Mouse (Mus musculus): ENCODE data around the gene Fth1.

Gene Fth1

GRCm38 (mm10) chr19:9980258-9980657 lies at the start of gene Fth1:
TSS of gene Fth1 (plus strand) at chr19:9980598.
- no peak for DNase-seq

- DNase-seq, result peak in 1 of 2 experiments; percentile 25
These were observed 49.2 kb upstream of the Fth1 start for GRCm38 (mm10) chr19:9931167-9931607.

- no peak for DNase-seq
These were observed 46.5 kb upstream of the Fth1 start for GRCm38 (mm10) chr19:9933908-9934307.

- peak; percentile 44 to 57 for DNase-seq
These were observed 43.8 kb upstream of the Fth1 start for GRCm38 (mm10) chr19:9936579-9936978.

GRCm38 (mm10) chr19:9937428-9937827 lies 43.0 kb upstream of the Fth1 start:
- no peak for DNase-seq

GRCm38 (mm10) chr19:9938156-9938823 lies 42.1 kb upstream of the Fth1 start:
- DNase-seq, result peak in 1 of 2 experiments; percentile 37

- peak; percentile 43 to 54 for DNase-seq
These were observed 41.5 kb upstream of the Fth1 start for GRCm38 (mm10) chr19:9938824-9939303.

GRCm38 (mm10) chr19:9939841-9940240 lies 40.6 kb upstream of the Fth1 start:
- DNase-seq, result no peak

- DNase-seq, result no peak
These were observed 39.5 kb upstream of the Fth1 start for GRCm38 (mm10) chr19:9940903-9941302.

- DNase-seq, result no peak
These were observed 38.6 kb upstream of the Fth1 start for GRCm38 (mm10) chr19:9941809-9942208.

GRCm38 (mm10) chr19:9942539-9943533 lies 37.6 kb upstream of the Fth1 start:
- peak; percentile 29 to 37 for DNase-seq

- no peak for DNase-seq
These were observed 34.4 kb upstream of the Fth1 start for GRCm38 (mm10) chr19:9945800-9946564.

GRCm38 (mm10) chr19:9946986-9947385 lies 33.4 kb upstream of the Fth1 start:
- no peak for DNase-seq

- DNase-seq, result no peak
These were observed 28.0 kb upstream of the Fth1 start for GRCm38 (mm10) chr19:9952390-9952789.

GRCm38 (mm10) chr19:9952912-9953311 lies 27.5 kb upstream of the Fth1 start:
- no peak for DNase-seq

GRCm38 (mm10) chr19:9954055-9954810 lies 26.2 kb upstream of the Fth1 start:
- DNase-seq, result peak in 1 of 2 experiments; percentile 28

- DNase-seq, result no peak
These were observed 25.6 kb upstream of the Fth1 start for GRCm38 (mm10) chr19:9954811-9955202.

- DNase-seq, result no peak
These were observed 25.0 kb upstream of the Fth1 start for GRCm38 (mm10) chr19:9955438-9955837.

- DNase-seq, result no peak
These were observed 23.6 kb upstream of the Fth1 start for GRCm38 (mm10) chr19:9956624-9957388.

GRCm38 (mm10) chr19:9957965-9958364 lies 22.4 kb upstream of the Fth1 start:
- no peak for DNase-seq

- DNase-seq, result no peak
These were observed 19.6 kb upstream of the Fth1 start for GRCm38 (mm10) chr19:9960769-9961168.

Measured in spleen, adult 18-20 months (tissue).